Mouse (Mus musculus) c-Kit-positive CD71-negative TER-119-negative erythroid progenitor cells, embryonic 14.5 days (primary cell): ENCODE results near the gene Tspan31.

Experiments used
- DNase-seq: peaks from one replicate; pipeline ENCODE4 v3.0.0-alpha.2; 2013; ENCODE audit warnings: low read depth

The Tspan31 gene

GRCm38 (mm10) chr10:127070190-127071121 is at the start of gene Tspan31:
Gene Tspan31, minus strand, starts transcription at chr10:127070264.
- peak; percentile 92 for DNase-seq

- DNase-seq = no peak
Measured at GRCm38 (mm10) chr10:127119229-127119628, 49.2 kb upstream of the Tspan31 start.

GRCm38 (mm10) chr10:127118470-127118869 is 48.4 kb upstream of the Tspan31 start:
- no peak for DNase-seq

GRCm38 (mm10) chr10:127115068-127115467 is 45.0 kb upstream of the Tspan31 start:
- DNase-seq = no peak

- no peak for DNase-seq
Measured at GRCm38 (mm10) chr10:127114408-127114807, 44.3 kb upstream of the Tspan31 start.

GRCm38 (mm10) chr10:127111001-127111887 is 41.2 kb upstream of the Tspan31 start:
- DNase-seq = no peak

GRCm38 (mm10) chr10:127108262-127108583 is 38.2 kb upstream of the Tspan31 start:
- no peak for DNase-seq

- no peak for DNase-seq
Measured at GRCm38 (mm10) chr10:127107563-127108261, 37.6 kb upstream of the Tspan31 start.

- no peak for DNase-seq
Measured at GRCm38 (mm10) chr10:127103631-127104030, 33.6 kb upstream of the Tspan31 start.

GRCm38 (mm10) chr10:127101151-127101550 is 31.1 kb upstream of the Tspan31 start:
- no peak for DNase-seq

GRCm38 (mm10) chr10:127100414-127100813 is 30.4 kb upstream of the Tspan31 start:
- no peak for DNase-seq

- no peak for DNase-seq
Measured at GRCm38 (mm10) chr10:127099868-127100267, 29.8 kb upstream of the Tspan31 start.

GRCm38 (mm10) chr10:127099191-127099590 is 29.1 kb upstream of the Tspan31 start:
- no peak for DNase-seq

GRCm38 (mm10) chr10:127098514-127098913 is 28.4 kb upstream of the Tspan31 start:
- DNase-seq = no peak

- DNase-seq = no peak
Measured at GRCm38 (mm10) chr10:127094382-127094802, 24.3 kb upstream of the Tspan31 start.

- no peak for DNase-seq
Measured at GRCm38 (mm10) chr10:127092742-127093141, 22.7 kb upstream of the Tspan31 start.

GRCm38 (mm10) chr10:127091507-127092396 is 21.7 kb upstream of the Tspan31 start:
- DNase-seq = no peak

GRCm38 (mm10) chr10:127090560-127091411 is 20.7 kb upstream of the Tspan31 start:
- no peak for DNase-seq

- no peak for DNase-seq
Measured at GRCm38 (mm10) chr10:127085633-127086032, 15.6 kb upstream of the Tspan31 start.

- DNase-seq = no peak
Measured at GRCm38 (mm10) chr10:127085052-127085451, 15.0 kb upstream of the Tspan31 start.
